Mouse (Mus musculus) liver, embryonic 15.5 days (tissue): ENCODE measurements around the gene Ssc4d. TPM values are rescaled to one million over a fixed set of nuclear protein-coding genes. Genes with fewer than 3 reads are reported as not detected.

ENCODE experiments used
- ATAC-seq: fragments of 200-750 bp; cut with Nextera tagmentation; 2 replicates; pipeline ENCODE4 v1.8.0; 2017; ENCODE audit warnings: moderate number of reproducible peaks, mild to moderate bottlenecking, moderate library complexity; ENCODE audit not compliant: insufficient read depth
- H3K27ac ChIP-seq: fragments of 300-500 bp; sonication (generic); replicated peaks from 2 replicates; pipeline ENCODE4 v1.5.1; 2015; ENCODE audit warnings: mild to moderate bottlenecking, inconsistent platforms
- H3K27me3 ChIP-seq: fragments of 300-500 bp; sonication (generic); 2 replicates; pipeline ENCODE4 v1.6.1; 2015; ENCODE audit warnings: mild to moderate bottlenecking, inconsistent platforms
- H3K36me3 ChIP-seq: fragments of 300-500 bp; sonication (generic); replicated peaks from 2 replicates; pipeline ENCODE4 v1.6.1; 2015; ENCODE audit warnings: moderate library complexity, mild to moderate bottlenecking, inconsistent platforms
- H3K4me1 ChIP-seq: fragments of 300-500 bp; sonication (generic); replicated peaks from 2 replicates; pipeline ENCODE4 v1.6.1; 2015; ENCODE audit warnings: inconsistent platforms
- H3K4me2 ChIP-seq: fragments of 300-500 bp; sonication (generic); 2 replicates; pipeline ENCODE4 v1.6.1; 2015; ENCODE audit warnings: moderate library complexity, mild to moderate bottlenecking, inconsistent platforms
- H3K4me3 ChIP-seq: fragments of 300-500 bp; sonication (generic); replicated peaks from 2 replicates; pipeline ENCODE4 v1.5.1; 2015; ENCODE audit warnings: mild to moderate bottlenecking, inconsistent platforms
- H3K9ac ChIP-seq: fragments of 300-500 bp; sonication (generic); 2 replicates; pipeline ENCODE4 v1.6.1; 2015; ENCODE audit warnings: moderate library complexity, mild to moderate bottlenecking, inconsistent platforms
- H3K9me3 ChIP-seq: fragments of 300-500 bp; sonication (generic); replicated peaks from 2 replicates; pipeline ENCODE4 v1.6.1; 2016; ENCODE audit warnings: inconsistent platforms
- WGBS: fragments of 180-500 bp; shearing (Covaris S2); methylation state at CpG from one replicate; pipeline ENCODE4 v1.1.7; 2015; ENCODE audit warnings: mixed read lengths; ENCODE audit not compliant: insufficient replicate concordance; 5-methylcytosine and 5-hydroxymethylcytosine counted together
- polyA plus RNA-seq: library from polyadenylated mRNA; unstranded; fragments of >200 nt; fragmentation: Nextera tagmentation; extraction: Ambion mirVana; gene quantifications from 2 replicates; pipeline ENCODE4 v1.2.1, GENCODE M21; 2015

Gene Ssc4d
- polyA plus RNA-seq = 1.6 and 1.8 TPM in 2 replicates

GRCm38 (mm10) chr5:135974365-135974764 is at the start of gene Ssc4d:
Ssc4d (minus strand) TSS chr5:135974531.
- 27% methylated on average over 8 of the region's 9 CpGs for WGBS
- H3K27me3 ChIP-seq = no peaks in the 10 kb centered on the region
- H3K9ac ChIP-seq = no peak within 1 kb of the TSS
- no peaks in the 10 kb centered on the region for H3K36me3 ChIP-seq
- H3K4me1 ChIP-seq = peaks cover 8% of the 10 kb centered on the region
- no peak within 1 kb of the TSS for H3K4me3 ChIP-seq
- H3K27ac ChIP-seq = no peak within 1 kb of the TSS
- no peaks in the 10 kb centered on the region for H3K9me3 ChIP-seq
- H3K4me2 ChIP-seq = no peak within 1 kb of the TSS
- ATAC-seq = no peak

GRCm38 (mm10) chr5:136019907-136020306 is 45.6 kb upstream of the Ssc4d start:
- Histone ChIP-seq H3K27me3 (no peaks in the 10 kb centered on the region), H3K27ac (no peak overlapping the region), H3K9me3 (no peaks in the 10 kb centered on the region), H3K4me1 (peaks cover 7% of the 10 kb centered on the region), H3K36me3 (no peaks in the 10 kb centered on the region), H3K4me3 (no peak overlapping the region), H3K4me2 (no peak overlapping the region), H3K9ac (no peak overlapping the region)
- 0 out of 2 replicates have a peak, but pooled peaks have one; percentile 28 for ATAC-seq
- 16% methylated on average over 1 of the region's 1 CpGs for WGBS

GRCm38 (mm10) chr5:136018726-136019125 is 44.4 kb upstream of the Ssc4d start:
- Histone ChIP-seq H3K9me3 (no peaks in the 10 kb centered on the region), H3K4me1 (peaks cover 7% of the 10 kb centered on the region), H3K27ac (no peak overlapping the region), H3K36me3 (no peaks in the 10 kb centered on the region), H3K4me3 (no peak overlapping the region), H3K27me3 (no peaks in the 10 kb centered on the region), H3K4me2 (no peak overlapping the region), H3K9ac (no peak overlapping the region)
- ATAC-seq = no peak
- WGBS = 68% methylated on average over 2 of the region's 2 CpGs

GRCm38 (mm10) chr5:136017262-136017661 is 42.9 kb upstream of the Ssc4d start:
- peaks cover 9% of the 10 kb centered on the region; the same call in 1 of the 2 replicates for H3K36me3 ChIP-seq
- H3K4me3 ChIP-seq = no peak overlapping the region
- no peak overlapping the region for H3K27ac ChIP-seq
- peaks cover 7% of the 10 kb centered on the region for H3K4me1 ChIP-seq
- WGBS = 48% methylated on average over 6 of the region's 6 CpGs
- no peak overlapping the region for H3K9ac ChIP-seq
- no peaks in the 10 kb centered on the region for H3K9me3 ChIP-seq
- no peaks in the 10 kb centered on the region for H3K27me3 ChIP-seq
- ATAC-seq = no peak
- no peak overlapping the region for H3K4me2 ChIP-seq

- Histone ChIP-seq H3K4me3 (no peak overlapping the region), H3K27ac (no peak overlapping the region), H3K4me1 (peaks cover 7% of the 10 kb centered on the region), H3K27me3 (no peaks in the 10 kb centered on the region), H3K9ac (no peak overlapping the region), H3K4me2 (no peak overlapping the region), H3K9me3 (no peaks in the 10 kb centered on the region), H3K36me3 (peaks cover 18% of the 10 kb centered on the region)
- 70% methylated on average over 10 of the region's 10 CpGs for WGBS
- no peak for ATAC-seq
Measured at GRCm38 (mm10) chr5:136016014-136016876, 41.9 kb upstream of the Ssc4d start.

GRCm38 (mm10) chr5:136015586-136015985 is 41.3 kb upstream of the Ssc4d start:
- Histone ChIP-seq H3K9me3 (no peaks in the 10 kb centered on the region), H3K4me3 (no peak overlapping the region), H3K4me1 (peaks cover 7% of the 10 kb centered on the region), H3K36me3 (peaks cover 18% of the 10 kb centered on the region), H3K27ac (no peak overlapping the region), H3K27me3 (no peaks in the 10 kb centered on the region), H3K4me2 (no peak overlapping the region), H3K9ac (no peak overlapping the region)
- WGBS = 65% methylated on average over 10 of the region's 10 CpGs
- ATAC-seq = no peak

GRCm38 (mm10) chr5:136014877-136015276 is 40.5 kb upstream of the Ssc4d start:
- 80% methylated on average over 10 of the region's 10 CpGs for WGBS
- Histone ChIP-seq H3K9ac (no peak overlapping the region), H3K4me2 (no peak overlapping the region), H3K4me1 (peaks cover 5% of the 10 kb centered on the region), H3K9me3 (no peaks in the 10 kb centered on the region), H3K27ac (no peak overlapping the region), H3K4me3 (no peak overlapping the region), H3K36me3 (peaks cover 24% of the 10 kb centered on the region), H3K27me3 (no peaks in the 10 kb centered on the region)
- ATAC-seq = 0 out of 2 replicates have a peak, but pooled peaks have one; percentile 31

GRCm38 (mm10) chr5:136007745-136008144 is 33.4 kb upstream of the Ssc4d start:
- Histone ChIP-seq H3K9me3 (no peaks in the 10 kb centered on the region), H3K27ac (no peak overlapping the region), H3K36me3 (peaks cover 19% of the 10 kb centered on the region), H3K9ac (no peak overlapping the region), H3K4me2 (no peak overlapping the region), H3K4me3 (no peak overlapping the region), H3K27me3 (no peaks in the 10 kb centered on the region), H3K4me1 (no peaks in the 10 kb centered on the region; the same call in 1 of the 2 replicates)
- ATAC-seq = no peak
- WGBS = 46% methylated on average over 7 of the region's 7 CpGs

- Histone ChIP-seq H3K9ac (no peak overlapping the region), H3K9me3 (no peaks in the 10 kb centered on the region), H3K4me1 (peaks cover 4% of the 10 kb centered on the region; the same call in 1 of the 2 replicates), H3K27me3 (no peaks in the 10 kb centered on the region), H3K4me2 (no peak overlapping the region), H3K36me3 (peaks cover 2% of the 10 kb centered on the region; the same call in 1 of the 2 replicates), H3K27ac (no peak overlapping the region), H3K4me3 (no peak overlapping the region)
- ATAC-seq = no peak
- 70% methylated on average over 4 of the region's 4 CpGs for WGBS
Measured at GRCm38 (mm10) chr5:136004537-136004936, 30.2 kb upstream of the Ssc4d start.

- WGBS = 41% methylated on average over 3 of the region's 3 CpGs
- Histone ChIP-seq H3K9ac (no peak overlapping the region), H3K4me3 (no peak overlapping the region), H3K36me3 (peaks cover 19% of the 10 kb centered on the region), H3K27ac (no peak overlapping the region), H3K9me3 (no peaks in the 10 kb centered on the region), H3K4me1 (peaks cover 4% of the 10 kb centered on the region; the same call in 1 of the 2 replicates), H3K27me3 (no peaks in the 10 kb centered on the region), H3K4me2 (no peak overlapping the region)
- ATAC-seq = no peak
Measured at GRCm38 (mm10) chr5:136002751-136003151, 28.4 kb upstream of the Ssc4d start.

- Histone ChIP-seq H3K27ac (no peak overlapping the region), H3K9me3 (no peaks in the 10 kb centered on the region), H3K4me1 (peaks cover 4% of the 10 kb centered on the region; the same call in 1 of the 2 replicates), H3K27me3 (no peaks in the 10 kb centered on the region), H3K4me2 (no peak overlapping the region), H3K9ac (no peak overlapping the region), H3K4me3 (no peak overlapping the region), H3K36me3 (peaks cover 21% of the 10 kb centered on the region)
- no peak for ATAC-seq
- 46% methylated on average over 2 of the region's 2 CpGs for WGBS
Measured at GRCm38 (mm10) chr5:136002325-136002724, 28.0 kb upstream of the Ssc4d start.
